Mouse (Mus musculus) lung, postnatal 36 days (tissue): ENCODE measurements around the gene Myo18b.

ENCODE experiments used
- DNase-seq: peaks from one replicate; pipeline ENCODE4 v3.0.0; 2022; ENCODE audit warnings: mixed read lengths

Gene Myo18b

DNA sequence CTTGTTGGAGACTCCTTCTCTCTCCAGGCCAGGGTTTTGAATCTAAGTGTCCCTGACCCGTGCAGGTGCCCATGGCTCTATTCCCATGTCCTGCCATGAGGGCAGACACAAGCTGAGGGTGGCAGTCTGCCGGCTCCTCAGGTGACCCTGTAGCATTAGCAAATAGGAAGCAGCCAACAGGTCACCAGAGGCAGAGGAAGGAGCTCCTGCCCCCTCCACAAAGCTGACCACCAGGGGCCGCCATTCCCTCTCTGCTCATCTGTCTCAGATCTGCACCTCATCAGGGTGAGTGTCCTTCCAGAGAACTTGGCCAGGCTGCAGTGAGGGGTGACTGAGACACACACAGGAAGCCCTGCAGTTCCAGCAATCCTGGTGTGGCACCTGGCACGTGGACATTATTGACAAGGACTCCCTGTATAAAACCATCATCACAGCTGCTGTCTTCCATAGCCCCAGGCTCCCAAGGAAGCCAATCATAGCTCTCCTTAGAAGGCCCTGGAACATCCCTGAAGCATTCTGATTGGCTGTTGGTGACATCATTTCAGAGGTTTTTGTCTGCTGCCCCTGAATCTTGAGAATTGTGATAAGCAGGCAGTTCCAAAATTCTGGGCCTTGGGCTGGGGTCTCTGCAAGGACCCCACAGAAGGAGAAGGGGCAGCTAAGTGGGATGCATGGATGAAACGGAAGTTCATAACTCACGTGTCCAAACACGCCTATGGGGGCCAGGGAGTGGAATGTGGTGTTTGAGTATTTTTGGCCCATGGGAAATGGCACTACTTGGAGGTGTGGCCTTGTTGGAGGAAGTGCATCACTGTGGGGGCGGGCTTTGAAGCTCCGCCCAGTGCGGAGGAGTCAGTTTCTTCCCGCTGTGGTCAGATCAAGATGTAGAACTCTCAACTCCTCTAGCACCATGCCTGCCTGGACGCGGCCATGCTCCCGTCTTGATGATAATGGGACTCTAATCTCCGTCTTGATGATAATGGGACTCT is 104.1 kb downstream of the Myo18b start:
- no peak for DNase-seq

GRCm38 (mm10) chr5:112790376-112791111 is 105.6 kb downstream of the Myo18b start:
- DNase-seq = no peak

GRCm38 (mm10) chr5:112788441-112788840 is 107.7 kb downstream of the Myo18b start:
- no peak for DNase-seq

- DNase-seq = no peak
These were observed 109.4 kb downstream of the Myo18b start for GRCm38 (mm10) chr5:112786788-112787187.

- DNase-seq = no peak
These were observed 110.1 kb downstream of the Myo18b start for GRCm38 (mm10) chr5:112786031-112786430.

DNA sequence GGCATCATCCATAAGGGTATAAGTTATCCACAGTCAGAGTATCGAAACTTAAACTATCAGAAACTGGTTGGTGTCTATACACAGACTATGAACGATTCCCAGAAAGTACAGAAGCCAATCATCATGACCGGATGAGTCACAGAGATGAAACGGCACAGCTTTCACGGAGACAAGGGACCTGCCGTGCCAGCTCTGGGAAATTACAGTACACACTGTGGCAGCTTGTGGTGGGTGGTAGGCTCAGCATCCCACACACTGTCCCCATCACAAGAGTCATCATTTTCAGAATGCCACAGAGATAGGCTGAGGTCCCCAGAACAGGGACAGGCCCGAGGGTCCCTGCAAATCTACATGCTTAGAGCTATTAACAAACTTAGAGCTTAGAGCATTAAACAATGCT is 114.4 kb downstream of the Myo18b start:
- DNase-seq = no peak

DNA sequence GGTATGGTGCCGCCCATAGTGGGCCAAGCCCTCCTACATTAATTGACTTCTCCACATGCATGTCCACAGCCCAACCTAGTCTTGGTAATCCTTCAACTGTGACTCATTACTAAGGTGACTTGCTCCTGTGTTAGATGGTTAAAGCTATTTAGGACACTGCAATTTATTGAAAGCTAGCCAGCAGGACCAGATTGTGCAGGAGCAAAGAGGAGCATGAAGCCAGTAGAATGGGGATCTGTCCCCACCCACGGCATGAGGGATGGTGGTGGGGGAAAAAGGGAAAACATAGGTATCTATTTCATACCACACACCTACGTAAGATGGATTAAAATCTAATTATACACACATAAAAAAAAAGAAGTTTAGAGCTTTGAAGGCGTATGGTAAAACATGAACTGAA is 114.9 kb downstream of the Myo18b start:
- DNase-seq = no peak

DNA sequence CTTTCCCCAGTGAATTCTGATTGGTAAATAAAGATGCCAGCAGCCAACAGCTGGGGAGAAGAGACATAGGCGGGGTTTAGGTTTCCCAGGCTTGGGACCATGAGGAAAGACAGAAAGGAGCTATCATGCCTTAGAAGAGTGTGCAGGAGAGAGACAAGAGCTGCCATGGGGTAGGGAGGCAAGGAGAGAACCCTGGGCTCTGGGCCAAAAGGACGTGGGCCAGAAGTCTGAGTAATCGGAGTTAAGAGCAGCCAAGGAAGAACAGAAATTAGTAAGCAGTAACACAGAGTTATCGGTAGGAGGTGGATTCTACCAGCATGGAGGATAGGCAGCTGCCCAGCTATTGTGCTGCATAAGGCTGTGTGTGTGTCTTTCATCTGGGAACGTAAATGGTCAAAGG is 115.8 kb downstream of the Myo18b start:
- peak; percentile 74 for DNase-seq

- peak; percentile 53 for DNase-seq
These were observed 119.3 kb downstream of the Myo18b start for GRCm38 (mm10) chr5:112776781-112777405.

DNA sequence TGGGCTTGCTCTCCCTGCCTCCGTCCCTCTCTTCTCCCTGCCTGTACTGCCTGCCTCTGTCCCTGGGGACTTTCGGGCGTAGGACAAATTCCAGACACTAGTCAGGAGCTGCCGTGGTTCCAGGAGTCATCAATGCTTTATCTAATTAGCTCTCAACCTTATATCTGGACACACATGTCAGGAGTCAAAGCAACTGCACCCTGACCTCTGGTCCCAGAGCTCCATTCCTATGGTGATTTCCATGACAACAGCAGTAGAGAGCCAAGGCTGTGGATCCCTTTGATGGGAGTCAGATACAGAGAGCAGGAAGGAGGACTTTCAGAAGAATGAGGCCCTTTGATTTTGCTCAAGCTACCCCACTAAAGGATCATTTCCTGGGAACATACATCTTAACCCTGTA is 122.7 kb downstream of the Myo18b start:
- DNase-seq = no peak

- no peak for DNase-seq
These were observed 124.7 kb downstream of the Myo18b start for GRCm38 (mm10) chr5:112771376-112771901.

GRCm38 (mm10) chr5:112769721-112770119 is 126.4 kb downstream of the Myo18b start:
- DNase-seq = no peak

DNA sequence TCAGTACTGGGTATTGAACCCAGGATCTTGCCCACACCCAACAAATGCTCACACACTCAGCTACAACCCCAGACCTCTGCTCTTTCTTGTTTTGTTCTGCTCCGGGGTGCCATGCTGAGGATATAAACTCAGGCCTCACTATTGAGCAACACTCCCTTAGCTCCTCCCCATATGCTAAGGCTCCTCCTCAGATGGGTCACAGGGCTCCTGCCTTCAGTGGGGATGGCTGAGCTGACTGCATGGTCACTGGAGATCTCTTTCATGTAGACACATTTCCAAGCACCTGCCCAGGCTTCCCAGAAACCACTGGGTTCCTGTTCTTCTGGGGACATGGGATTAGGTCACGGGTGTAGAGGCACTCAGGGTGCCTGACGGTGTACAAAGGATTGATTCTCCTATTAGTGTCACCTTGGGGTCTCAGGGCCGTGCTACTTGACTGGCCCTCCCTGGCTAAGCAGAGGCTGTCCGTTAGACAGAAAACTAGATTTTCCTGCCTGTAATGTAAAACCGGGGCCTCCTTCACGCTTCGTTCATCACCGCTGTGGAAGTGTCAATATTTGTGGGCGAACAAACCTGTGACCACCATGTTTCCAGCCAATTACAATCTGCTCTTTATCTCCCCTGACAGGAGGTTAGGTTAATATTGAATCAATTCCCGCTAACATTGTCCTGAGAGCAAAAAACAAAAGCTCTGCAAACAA is 127.0 kb downstream of the Myo18b start:
- no peak for DNase-seq

GRCm38 (mm10) chr5:112768556-112768955 is 127.6 kb downstream of the Myo18b start:
- DNase-seq = no peak

GRCm38 (mm10) chr5:112761415-112762075 is 134.6 kb downstream of the Myo18b start:
- no peak for DNase-seq

GRCm38 (mm10) chr5:112755581-112755980 is 140.6 kb downstream of the Myo18b start:
- DNase-seq = no peak

GRCm38 (mm10) chr5:112749634-112750033 is 146.5 kb downstream of the Myo18b start:
- DNase-seq = no peak

DNA sequence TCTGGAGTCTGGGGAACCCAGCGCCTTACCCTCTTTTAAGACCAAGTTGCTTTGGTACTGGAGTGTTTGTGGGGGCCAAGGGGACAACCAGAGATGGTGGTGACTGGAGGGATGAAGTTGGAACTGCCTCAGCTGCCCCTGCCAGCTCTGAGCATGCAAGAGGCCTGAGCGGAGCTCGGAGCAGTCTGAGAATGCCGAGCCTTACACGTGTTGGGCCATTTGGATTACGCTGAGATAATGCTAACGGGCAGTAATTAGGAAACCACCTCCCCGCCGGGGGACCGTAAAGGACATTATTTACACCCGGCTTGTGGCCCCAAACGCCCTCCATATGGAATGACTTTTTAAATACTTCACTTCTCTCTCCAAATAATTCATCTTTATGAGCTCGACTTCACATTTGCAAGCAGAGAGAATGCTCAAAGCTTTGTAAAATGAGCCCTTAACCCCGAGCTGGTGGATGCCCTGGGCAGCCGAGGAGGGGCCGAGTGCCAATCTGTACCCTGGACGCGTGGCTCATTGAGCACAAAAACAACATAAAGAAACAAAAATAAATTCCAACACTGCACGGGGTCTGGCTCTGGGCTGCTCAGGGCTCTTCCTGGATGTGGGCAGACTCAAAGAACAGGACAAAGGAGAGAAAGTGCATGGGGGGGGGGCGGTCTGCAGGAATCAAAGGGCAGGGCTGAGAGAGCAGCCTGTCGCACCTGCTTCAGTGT is 148.0 kb downstream of the Myo18b start:
- no peak for DNase-seq

- no peak for DNase-seq
These were observed 148.7 kb downstream of the Myo18b start for GRCm38 (mm10) chr5:112747306-112747930.

DNA sequence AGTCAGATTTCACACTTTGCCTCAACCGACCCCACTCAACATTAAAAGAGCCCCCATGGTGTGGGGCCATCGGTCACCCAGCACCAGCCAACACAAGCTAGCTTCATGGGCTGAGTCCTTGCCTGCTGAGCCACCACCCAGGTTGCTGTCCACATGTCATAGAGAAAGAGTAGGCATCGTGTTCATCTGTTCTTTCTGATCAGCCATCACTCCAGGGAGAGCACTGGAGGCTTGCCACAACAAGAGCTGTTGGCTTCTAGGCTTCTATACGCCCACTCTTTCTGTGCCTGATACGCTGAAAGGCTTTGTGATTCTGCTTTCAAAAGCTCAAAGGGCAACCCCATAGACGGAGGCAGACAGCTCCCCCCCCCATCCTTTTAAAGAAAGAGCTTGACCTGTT is 151.0 kb downstream of the Myo18b start:
- no peak for DNase-seq

- DNase-seq = no peak
These were observed 151.6 kb downstream of the Myo18b start for GRCm38 (mm10) chr5:112744571-112744970.
